Mouse (Mus musculus): ENCODE data around the gene Ammecr1. TPM values are rescaled to one million over a fixed set of nuclear protein-coding genes. Genes with fewer than 3 reads are reported as not detected.

Gene Ammecr1
- total and polyA plus RNA-seq, 2 experiments from 2014 or later, result 2.2 to 2.8 TPM

GRCm38 (mm10) chrX:142997214-142997613 lies 30.7 kb upstream of the Ammecr1 start:
- Histone ChIP-seq H3K9ac (replicated peaks; ENCODE audit: low read length, poor library complexity, severe bottlenecking) (no peak overlapping the region), H3K9me3 (ENCODE audit: low read length) (no peaks in the 10 kb centered on the region), H3K27me3 (ENCODE audit: insufficient read depth, low read length) (no peaks in the 10 kb centered on the region), H3K4me1 (ENCODE audit: insufficient read depth, low read length) (no peaks in the 10 kb centered on the region), H3K4me3 (ENCODE audit: low read depth, low read length) (no peak overlapping the region), H3K36me3 (ENCODE audit: insufficient read depth, low read length) (no peaks in the 10 kb centered on the region), H3K27ac (ENCODE audit: low read depth, low read length) (no peak overlapping the region), H3K4me2 (ENCODE audit: low read depth, low read length, poor library complexity, severe bottlenecking) (no peak overlapping the region)
- ATAC-seq (ENCODE audit: low FRiP score), result no peak
- no peak for DNase-seq (ENCODE audit: low spot score)
- TF ChIP-seq CTCF (IDR thresholded peaks at IDR 0.05), result no peak
- 83% methylated on average over 1 of the region's 1 CpGs for WGBS

- Histone ChIP-seq H3K27me3 (ENCODE audit: insufficient read depth, low read length) (no peaks in the 10 kb centered on the region), H3K36me3 (ENCODE audit: insufficient read depth, low read length) (no peaks in the 10 kb centered on the region), H3K9me3 (ENCODE audit: low read length) (no peaks in the 10 kb centered on the region), H3K27ac (ENCODE audit: low read depth, low read length) (no peak overlapping the region), H3K4me1 (ENCODE audit: insufficient read depth, low read length) (no peaks in the 10 kb centered on the region), H3K4me2 (ENCODE audit: low read depth, low read length, poor library complexity, severe bottlenecking) (no peak overlapping the region), H3K9ac (replicated peaks; ENCODE audit: low read length, poor library complexity, severe bottlenecking) (no peak overlapping the region), H3K4me3 (ENCODE audit: low read depth, low read length) (no peak overlapping the region)
- TF ChIP-seq CTCF (IDR thresholded peaks at IDR 0.05), result no peak
- ATAC-seq (ENCODE audit: low FRiP score) (no peak), DNase-seq (ENCODE audit: low spot score) (no peak)
- WGBS, result 48% methylated on average over 2 of the region's 2 CpGs
Measured at GRCm38 (mm10) chrX:142994514-142994913, 28.0 kb upstream of the Ammecr1 start.

- no peak for TF ChIP-seq CTCF (IDR thresholded peaks at IDR 0.05)
- DNase-seq (ENCODE audit: low spot score) (no peak), ATAC-seq (ENCODE audit: low FRiP score) (no peak)
- Histone ChIP-seq H3K9ac (replicated peaks; ENCODE audit: low read length, poor library complexity, severe bottlenecking) (no peak overlapping the region), H3K4me1 (ENCODE audit: insufficient read depth, low read length) (no peaks in the 10 kb centered on the region), H3K4me2 (ENCODE audit: low read depth, low read length, poor library complexity, severe bottlenecking) (no peak overlapping the region), H3K9me3 (ENCODE audit: low read length) (no peaks in the 10 kb centered on the region), H3K27me3 (ENCODE audit: insufficient read depth, low read length) (no peaks in the 10 kb centered on the region), H3K4me3 (ENCODE audit: low read depth, low read length) (no peak overlapping the region), H3K36me3 (ENCODE audit: insufficient read depth, low read length) (no peaks in the 10 kb centered on the region), H3K27ac (ENCODE audit: low read depth, low read length) (no peak overlapping the region)
- WGBS, result 87% methylated on average over 3 of the region's 3 CpGs
Measured at GRCm38 (mm10) chrX:142984170-142984569, 17.6 kb upstream of the Ammecr1 start.

- H3K4me1 ChIP-seq (ENCODE audit: insufficient read depth, low read length), result no peaks in the 10 kb centered on the region
- no peaks in the 10 kb centered on the region for H3K36me3 ChIP-seq (ENCODE audit: insufficient read depth, low read length)
- DNase-seq (ENCODE audit: low spot score) (no peak), ATAC-seq (ENCODE audit: low FRiP score) (no peak)
- no peak for TF ChIP-seq CTCF (IDR thresholded peaks at IDR 0.05)
- no peaks in the 10 kb centered on the region for H3K27me3 ChIP-seq (ENCODE audit: insufficient read depth, low read length)
- no peak overlapping the region for H3K27ac ChIP-seq (ENCODE audit: low read depth, low read length)
- WGBS, result 67% methylated on average over 6 of the region's 6 CpGs
- no peak overlapping the region for H3K9ac ChIP-seq (replicated peaks; ENCODE audit: low read length, poor library complexity, severe bottlenecking)
- no peaks in the 10 kb centered on the region for H3K9me3 ChIP-seq (ENCODE audit: low read length)
- H3K4me2 ChIP-seq (ENCODE audit: low read depth, low read length, poor library complexity, severe bottlenecking), result no peak overlapping the region
- no peak overlapping the region for H3K4me3 ChIP-seq (ENCODE audit: low read depth, low read length)
Measured at GRCm38 (mm10) chrX:142983638-142984037, 17.1 kb upstream of the Ammecr1 start.

GRCm38 (mm10) chrX:142981530-142982130 lies 15.1 kb upstream of the Ammecr1 start:
- no peak overlapping the region for H3K4me3 ChIP-seq (ENCODE audit: low read depth, low read length)
- no peaks in the 10 kb centered on the region for H3K9me3 ChIP-seq (ENCODE audit: low read length)
- TF ChIP-seq CTCF (IDR thresholded peaks at IDR 0.05), result no peak
- H3K27me3 ChIP-seq (ENCODE audit: insufficient read depth, low read length), result no peaks in the 10 kb centered on the region
- H3K9ac ChIP-seq (replicated peaks; ENCODE audit: low read length, poor library complexity, severe bottlenecking), result no peak overlapping the region
- H3K4me2 ChIP-seq (ENCODE audit: low read depth, low read length, poor library complexity, severe bottlenecking), result no peak overlapping the region
- H3K36me3 ChIP-seq (ENCODE audit: insufficient read depth, low read length), result no peaks in the 10 kb centered on the region
- DNase-seq (ENCODE audit: low spot score), result no peak
- no peak overlapping the region for H3K27ac ChIP-seq (ENCODE audit: low read depth, low read length)
- no peak for ATAC-seq (ENCODE audit: low FRiP score)
- 97% methylated on average over 3 of the region's 3 CpGs for WGBS
- H3K4me1 ChIP-seq (ENCODE audit: insufficient read depth, low read length), result no peaks in the 10 kb centered on the region

- WGBS, result 76% methylated on average over 2 of the region's 2 CpGs
- H3K4me2 ChIP-seq (ENCODE audit: low read depth, low read length, poor library complexity, severe bottlenecking), result no peak overlapping the region
- H3K9ac ChIP-seq (replicated peaks; ENCODE audit: low read length, poor library complexity, severe bottlenecking), result no peak overlapping the region
- ATAC-seq (ENCODE audit: low FRiP score) (no peak), DNase-seq (ENCODE audit: low spot score) (no peak)
- H3K27ac ChIP-seq (ENCODE audit: low read depth, low read length), result no peak overlapping the region
- H3K27me3 ChIP-seq (ENCODE audit: insufficient read depth, low read length), result no peaks in the 10 kb centered on the region
- TF ChIP-seq CTCF (IDR thresholded peaks at IDR 0.05), result no peak
- H3K4me3 ChIP-seq (ENCODE audit: low read depth, low read length), result no peak overlapping the region
- no peaks in the 10 kb centered on the region for H3K4me1 ChIP-seq (ENCODE audit: insufficient read depth, low read length)
- no peaks in the 10 kb centered on the region for H3K36me3 ChIP-seq (ENCODE audit: insufficient read depth, low read length)
- H3K9me3 ChIP-seq (ENCODE audit: low read length), result no peaks in the 10 kb centered on the region
Measured at GRCm38 (mm10) chrX:142980855-142981529, 14.5 kb upstream of the Ammecr1 start.
